Mouse (Mus musculus) lung, postnatal 0 days (tissue): Measurements from ENCODE around the gene Farp1.

Experiments used
- CTCF ChIP-seq: IDR thresholded peaks from 2 replicates; pipeline ENCODE4 v1.5.1; 2016; ENCODE audit warnings: antibody characterized with exemption, mild to moderate bottlenecking
- EP300 ChIP-seq: IDR thresholded peaks from 2 replicates; pipeline ENCODE4 v1.6.1; 2016; ENCODE audit warnings: antibody characterized with exemption, mild to moderate bottlenecking, control low read depth

DNA sequence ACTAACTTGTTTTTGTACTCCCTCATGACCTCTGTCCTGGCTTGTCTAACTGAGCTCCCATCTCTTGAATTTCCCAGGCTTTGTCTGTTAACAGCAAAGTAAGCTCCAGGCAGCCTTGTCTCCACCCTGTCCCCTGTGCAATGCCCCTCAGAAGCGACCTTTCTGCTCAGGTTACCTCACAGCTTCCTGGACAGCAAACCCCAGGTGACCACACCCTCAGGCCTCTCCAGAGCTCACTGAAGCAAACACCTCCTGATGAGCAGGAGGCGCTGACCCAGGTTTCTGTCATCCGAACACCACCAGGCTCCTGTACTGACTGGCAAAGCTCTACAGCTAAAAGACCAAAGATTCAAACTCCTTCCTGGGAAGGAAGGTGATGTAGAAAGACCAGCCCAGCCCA is 274.9 kb downstream of the Farp1 start:
- TF ChIP-seq EP300 (no peak), CTCF (no peak)
